Mouse (Mus musculus): ENCODE data around the gene Mettl26.

DNA sequence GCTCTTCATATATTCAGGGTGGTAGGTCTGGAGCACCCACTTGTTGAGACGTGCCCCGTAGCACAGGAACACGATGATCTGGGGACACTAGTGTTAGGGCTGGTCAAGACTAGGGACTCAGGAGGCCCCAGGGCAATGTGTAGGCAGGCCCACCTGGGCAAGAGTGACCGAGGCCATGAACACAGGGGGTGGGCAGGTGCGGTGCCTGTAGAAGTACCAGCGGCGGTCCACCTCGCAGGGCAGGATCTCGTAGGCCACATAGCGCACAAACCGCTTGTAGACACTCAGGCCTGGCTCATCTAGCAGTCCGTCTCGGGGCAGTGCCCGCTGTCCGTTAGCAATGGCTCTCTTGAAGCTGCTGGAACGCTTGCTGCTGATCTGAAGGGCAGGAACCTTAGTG is 39.1 kb upstream of the Mettl26 start:
- TF ChIP-seq POLR2A (IDR thresholded peaks at IDR 0.05; ENCODE audit: borderline replicate concordance, extremely low read depth, low read depth, low read length): no peak
- TF ChIP-seq CTCF (IDR thresholded peaks at IDR 0.05; ENCODE audit: insufficient read depth, low read length): no peak

Data from lung, adult 2 months (tissue).